Mouse (Mus musculus) left cerebral cortex, postnatal 10 days (tissue): ENCODE measurements at regions not wholly inside any gene's neighbourhood (a gene's known extent, or its start where the extent isn't known, plus 50 kb on each side); places are given as distances from the start of the nearest gene placed in this dataset.

ENCODE experiments used
- DNase-seq, 2 experiments: peaks; one replicate each; pipeline ENCODE4 v3.0.0; 2021 to 2022; ENCODE audit warnings: low spot score in 2 of 2, mixed read lengths in 1 of 2; ENCODE audit errors: extremely low spot score in 1 of 2
- intact Hi-C: fragments of 180-260 bp; cut with DNase I; formaldehyde crosslinking; loops from one replicate; pipeline ENCODE4 v1.15.1; 2025

- no peak for DNase-seq
- intact Hi-C loops = no loop called here
Observed at GRCm38 (mm10) chr12:50980800-50981199, 331.9 kb upstream of the Prkd1 start.

GRCm38 (mm10) chr12:50970759-50971122, 321.8 kb upstream of the Prkd1 start:
- intact Hi-C loops = no loop called here

GRCm38 (mm10) chr12:50969887-50970758, 321.2 kb upstream of the Prkd1 start:
- intact Hi-C loops = no loop called here
- DNase-seq = no peak

More at GRCm38 (mm10) chr12:50970759-50971122, 321.8 kb upstream of the Prkd1 start:
- no peak for DNase-seq

GRCm38 (mm10) chr12:50969402-50969801, 320.5 kb upstream of the Prkd1 start:
- DNase-seq = no peak

GRCm38 (mm10) chr12:50967168-50967810, 318.4 kb upstream of the Prkd1 start:
- DNase-seq = no peak
- intact Hi-C loops = no loop called here

More at GRCm38 (mm10) chr12:50969402-50969801, 320.5 kb upstream of the Prkd1 start:
- intact Hi-C loops = no loop called here

GRCm38 (mm10) chr12:50953971-50954370, 305.1 kb upstream of the Prkd1 start:
- no peak for DNase-seq
- intact Hi-C loops = no loop called here

- intact Hi-C loops = loop anchor here (10.0 kb wide), 1 partner anchor 992 kb away; no protein-coding TSS in a partner anchor
- DNase-seq = peak in 1 of 2 experiments; percentile 40
Observed at GRCm38 (mm10) chr12:50947035-50947434, 298.1 kb upstream of the Prkd1 start.

- intact Hi-C loops = loop anchor here (2.0 to 10.0 kb wide), 6 partner anchors 243 to 1571 kb away; no protein-coding TSS in a partner anchor
Observed at GRCm38 (mm10) chr12:50943741-50944521, 295.0 kb upstream of the Prkd1 start.

GRCm38 (mm10) chr12:50943340-50943739, 294.4 kb upstream of the Prkd1 start:
- intact Hi-C loops = loop anchor here (2.0 to 10.0 kb wide), 6 partner anchors 244 to 1571 kb away; no protein-coding TSS in a partner anchor
- no peak for DNase-seq

More at GRCm38 (mm10) chr12:50943741-50944521, 295.0 kb upstream of the Prkd1 start:
- peak; percentile 75 to 90 for DNase-seq

- DNase-seq = no peak
- intact Hi-C loops = no loop called here
Observed at GRCm38 (mm10) chr12:50935516-50935915, 286.6 kb upstream of the Prkd1 start.

- DNase-seq = no peak
- intact Hi-C loops = no loop called here
Observed at GRCm38 (mm10) chr12:50932496-50932895, 283.6 kb upstream of the Prkd1 start.

- intact Hi-C loops = no loop called here
- DNase-seq = no peak
Observed at GRCm38 (mm10) chr12:50929641-50930040, 280.7 kb upstream of the Prkd1 start.

GRCm38 (mm10) chr12:50926234-50926633, 277.3 kb upstream of the Prkd1 start:
- no peak for DNase-seq
- intact Hi-C loops = no loop called here

- intact Hi-C loops = no loop called here
- DNase-seq = no peak
Observed at GRCm38 (mm10) chr12:50921739-50922138, 272.8 kb upstream of the Prkd1 start.

GRCm38 (mm10) chr12:50899609-50900447, 250.9 kb upstream of the Prkd1 start:
- intact Hi-C loops = no loop called here
- DNase-seq = no peak

- intact Hi-C loops = no loop called here
- DNase-seq = no peak
Observed at GRCm38 (mm10) chr12:50897606-50898166, 248.8 kb upstream of the Prkd1 start.

- no peak for DNase-seq
- intact Hi-C loops = no loop called here
Observed at GRCm38 (mm10) chr12:50893604-50894003, 244.7 kb upstream of the Prkd1 start.

- DNase-seq = no peak
- intact Hi-C loops = no loop called here
Observed at GRCm38 (mm10) chr12:50875796-50876195, 226.9 kb upstream of the Prkd1 start.
